Comparison of ENCODE assay signal across 8 mouse cellular contexts in the genomic region with DNA sequence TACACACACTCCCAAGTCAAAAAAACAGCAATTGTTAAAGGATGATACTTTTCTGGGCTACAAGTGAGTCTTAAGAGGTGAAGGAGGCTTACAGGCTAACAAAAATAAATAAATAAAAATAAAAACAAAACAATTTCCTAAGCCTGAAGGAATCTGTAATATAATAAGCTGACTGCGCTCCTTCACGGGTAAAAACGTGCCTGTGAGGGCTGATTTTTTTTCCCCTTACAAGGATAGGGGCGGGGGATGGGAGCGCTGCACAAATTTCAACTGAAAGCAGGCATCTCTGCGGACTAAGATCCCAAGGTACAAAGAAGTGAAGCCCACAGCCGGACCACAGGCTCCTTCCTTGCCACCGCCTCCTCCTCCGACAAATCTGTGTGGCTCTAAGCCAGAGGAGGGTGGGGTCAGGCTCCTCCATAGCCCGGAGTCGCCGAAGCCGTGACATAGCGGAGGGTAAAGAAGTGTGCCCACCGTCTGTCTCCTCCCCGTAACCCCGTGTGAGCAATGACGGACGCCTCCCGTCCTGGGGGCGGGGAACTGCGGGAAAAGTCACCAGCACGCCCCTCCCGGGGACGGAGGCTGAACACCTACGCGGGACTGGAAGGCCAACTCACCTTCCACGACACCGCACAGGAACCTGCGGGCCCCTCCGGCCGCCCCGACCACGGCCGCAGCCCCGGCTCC. TPM values are rescaled to one million over a fixed set of nuclear protein-coding genes. Genes with fewer than 3 reads are reported as not detected.
DNase-seq lines count a peak whose midpoint lies in the region; ATAC-seq and TF ChIP-seq lines count a peak whose summit lies in the region.

No protein-coding gene starts in this region.

- H3K4me2 ChIP-seq in embryonic facial prominence, embryonic 11.5 days (ENCODE audit: low read depth, low read length) = peak overlapping the region; percentile 56
- peak overlapping the region; percentile 62 for H3K4me2 ChIP-seq in limb, embryonic 11.5 days (ENCODE audit: low read depth, severe bottlenecking)
- peak overlapping the region; percentile 65 for H3K4me2 ChIP-seq in midbrain, embryonic 13.5 days (replicated peaks)

- peaks cover 7% of the 10 kb centered on the region for H3K79me2 ChIP-seq in heart, adult 2 months (replicated peaks; ENCODE audit: control insufficient read depth, insufficient read depth, low read length)

- H3K27ac ChIP-seq in embryonic facial prominence, embryonic 11.5 days (replicated peaks; ENCODE audit: low read depth, low read length) = peak overlapping the region; percentile 93
- peak overlapping the region; percentile 100 for H3K27ac ChIP-seq in heart, adult 2 months
- peak overlapping the region; percentile 94 for H3K27ac ChIP-seq in kidney, adult 2 months (ENCODE audit: insufficient read depth, low read depth, low read length)
- peak overlapping the region; percentile 94 for H3K27ac ChIP-seq in limb, embryonic 11.5 days (replicated peaks; ENCODE audit: low read depth, low read length)
- H3K27ac ChIP-seq in midbrain, embryonic 13.5 days = peak overlapping the region; percentile 98

- H3K4me3 ChIP-seq in embryonic facial prominence, embryonic 11.5 days (ENCODE audit: low read depth, low read length) = peak overlapping the region; percentile 69
- peak overlapping the region; percentile 92 for H3K4me3 ChIP-seq in heart, adult 2 months
- peak overlapping the region; percentile 81 for H3K4me3 ChIP-seq in kidney, adult 2 months (ENCODE audit: insufficient read depth, low read depth, low read length)
- peak overlapping the region; percentile 100 for H3K4me3 ChIP-seq in limb, embryonic 11.5 days (ENCODE audit: low read depth, low read length)
- H3K4me3 ChIP-seq in midbrain, embryonic 13.5 days (replicated peaks) = peak overlapping the region; percentile 100

- H3K9me3 ChIP-seq in embryonic facial prominence, embryonic 11.5 days (replicated peaks; ENCODE audit: control insufficient read depth, low read length) = no peaks in the 10 kb centered on the region
- no peaks in the 10 kb centered on the region for H3K9me3 ChIP-seq in limb, embryonic 11.5 days (ENCODE audit: control insufficient read depth, low read length)
- H3K9me3 ChIP-seq in midbrain, embryonic 13.5 days = no peaks in the 10 kb centered on the region

- peak; percentile 56 for ATAC-seq in embryonic facial prominence, embryonic 11.5 days (replicated peaks; ENCODE audit: insufficient number of reproducible peaks, low FRiP score, low TSS enrichment, low read depth)
- peak; percentile 54 for ATAC-seq in limb, embryonic 11.5 days (ENCODE audit: insufficient number of reproducible peaks, low FRiP score, low TSS enrichment, low read depth)
- peak; percentile 52 for ATAC-seq in midbrain, embryonic 13.5 days

- 0 out of 2 replicates have a peak, but pooled peaks cover 2% of the 10 kb centered on the region for H3K36me3 ChIP-seq in embryonic facial prominence, embryonic 11.5 days (replicated peaks; ENCODE audit: control insufficient read depth, insufficient read depth, low read depth, low read length)
- H3K36me3 ChIP-seq in heart, adult 2 months (ENCODE audit: control insufficient read depth, insufficient read depth, low read length) = peaks cover 24% of the 10 kb centered on the region
- H3K36me3 ChIP-seq in kidney, adult 2 months (ENCODE audit: control insufficient read depth, insufficient read depth, low read length) = peaks cover 2% of the 10 kb centered on the region
- H3K36me3 ChIP-seq in limb, embryonic 11.5 days (ENCODE audit: control insufficient read depth, insufficient read depth, low read length) = peaks cover 9% of the 10 kb centered on the region; the same call in 1 of the 2 replicates
- peaks cover 19% of the 10 kb centered on the region for H3K36me3 ChIP-seq in midbrain, embryonic 13.5 days

- H3K27me3 ChIP-seq in embryonic facial prominence, embryonic 11.5 days (ENCODE audit: control insufficient read depth, insufficient read depth, low read length) = no peaks in the 10 kb centered on the region
- H3K27me3 ChIP-seq in heart, adult 2 months (ENCODE audit: control insufficient read depth, insufficient read depth, low read length) = no peaks in the 10 kb centered on the region
- H3K27me3 ChIP-seq in kidney, adult 2 months (replicated peaks; ENCODE audit: control insufficient read depth, insufficient read depth, low read length) = no peaks in the 10 kb centered on the region
- H3K27me3 ChIP-seq in limb, embryonic 11.5 days (ENCODE audit: control insufficient read depth, insufficient read depth, low read length) = no peaks in the 10 kb centered on the region
- H3K27me3 ChIP-seq in midbrain, embryonic 13.5 days = no peaks in the 10 kb centered on the region

- DNase-seq in urinary bladder, adult 18-20 months (ENCODE audit: low spot score in 2 of 2) = peak; percentile 49 to 70
- no peak for DNase-seq in urinary bladder, postnatal 10 days (ENCODE audit: low spot score)
- DNase-seq in embryonic facial prominence, embryonic 11.5 days (ENCODE audit: low spot score) = peak; percentile 74
- peak; percentile 80 to 82 for DNase-seq in heart, adult 2 months
- peak; percentile 86 for DNase-seq in kidney, adult 2 months
- peak; percentile 80 for DNase-seq in limb, embryonic 11.5 days (ENCODE audit: low spot score)
- peak; percentile 52 to 55 for DNase-seq in spleen, adult 18-20 months

- no peaks in the 10 kb centered on the region for H3K4me1 ChIP-seq in embryonic facial prominence, embryonic 11.5 days (ENCODE audit: control insufficient read depth, insufficient read depth, low read length)
- H3K4me1 ChIP-seq in heart, adult 2 months (ENCODE audit: control insufficient read depth, insufficient read depth, low read length) = peaks cover 13% of the 10 kb centered on the region
- peaks cover 19% of the 10 kb centered on the region for H3K4me1 ChIP-seq in kidney, adult 2 months (ENCODE audit: control insufficient read depth, insufficient read depth, low read length)
- H3K4me1 ChIP-seq in limb, embryonic 11.5 days (ENCODE audit: control insufficient read depth, insufficient read depth, low read length) = peaks cover 4% of the 10 kb centered on the region; the same call in 1 of the 2 replicates
- peaks cover 48% of the 10 kb centered on the region for H3K4me1 ChIP-seq in midbrain, embryonic 13.5 days (replicated peaks)

- WGBS in embryonic facial prominence, embryonic 11.5 days = under 1% methylated on average over 32 of the region's 36 CpGs
- WGBS in heart, adult 2 months = under 1% methylated on average over 35 of the region's 36 CpGs
- WGBS in kidney, adult 2 months = under 1% methylated on average over 36 of the region's 36 CpGs
- under 1% methylated on average over 36 of the region's 36 CpGs for WGBS in limb, embryonic 11.5 days
- 1% methylated on average over 36 of the region's 36 CpGs for WGBS in midbrain, embryonic 13.5 days

- peak overlapping the region; percentile 93 for H3K9ac ChIP-seq in embryonic facial prominence, embryonic 11.5 days (replicated peaks; ENCODE audit: low read length)
- H3K9ac ChIP-seq in heart, adult 2 months (ENCODE audit: low read depth, low read length) = peak overlapping the region; percentile 92
- H3K9ac ChIP-seq in limb, embryonic 11.5 days (ENCODE audit: low read length) = peak overlapping the region; percentile 93
- peak overlapping the region; percentile 99 for H3K9ac ChIP-seq in midbrain, embryonic 13.5 days (replicated peaks)

- TF ChIP-seq EP300 in heart, adult 2 months (IDR thresholded peaks at IDR 0.05; ENCODE audit: insufficient read depth, low read depth, low read length) = no peak

- TF ChIP-seq CTCF in heart, adult 2 months (IDR thresholded peaks at IDR 0.05) = no peak
- TF ChIP-seq CTCF in kidney, adult 2 months (conservative IDR thresholded peaks at IDR 0.05; ENCODE audit: insufficient read depth, insufficient read length, low read depth, low read length) = no peak

- TF ChIP-seq POLR2A in heart, adult 2 months (IDR thresholded peaks at IDR 0.05; ENCODE audit: insufficient read depth, low read depth, low read length) = no peak
- TF ChIP-seq POLR2A in kidney, adult 2 months (IDR thresholded peaks at IDR 0.05; ENCODE audit: low read depth, low read length) = no peak

- intact Hi-C loops in heart, adult 2 months (cut with DNase I) = loop anchor here (2.0 kb wide), 1 partner anchor 34 kb away; a partner anchor contains a TSS

RNA-seq across cellular contexts. Expression of a gene that starts 1.2 kb away (rescaled TPM):
- polyA plus RNA-seq in embryonic facial prominence, embryonic 11.5 days (2014; fragmentation: Nextera tagmentation; extraction: Ambion mirVana) = 58.7 and 58.8 TPM in 2 replicates
- 10 to 100 TPM; 70.8 to 81.9 TPM for total RNA-seq in heart, adult 2 months (2021)
- 22.4 and 49.3 TPM in 2 replicates for polyA plus RNA-seq in heart, adult 2 months (2012; rRNA removed)
- polyA plus RNA-seq in kidney, adult 2 months (2012; rRNA removed) = 22.6 and 27.3 TPM in 2 replicates
- polyA plus RNA-seq in limb, embryonic 11.5 days (2014; fragmentation: Nextera tagmentation; extraction: Ambion mirVana) = 65.5 and 75.1 TPM in 2 replicates
- polyA plus RNA-seq in midbrain, embryonic 13.5 days (2015; fragmentation: Nextera tagmentation; extraction: Ambion mirVana) = 96.2 and 102 TPM in 2 replicates

RNA-seq across cellular contexts. Expression of a gene that starts 33.1 kb away (rescaled TPM):
- 15.2 and 17.2 TPM in 2 replicates for polyA plus RNA-seq in embryonic facial prominence, embryonic 11.5 days (2014; fragmentation: Nextera tagmentation; extraction: Ambion mirVana)
- 10 to 100 TPM; 15.6 to 15.7 TPM for total RNA-seq in heart, adult 2 months (2021)
- polyA plus RNA-seq in heart, adult 2 months (2012; rRNA removed) = 25.2 and 28.0 TPM in 2 replicates
- polyA plus RNA-seq in kidney, adult 2 months (2012; rRNA removed) = 36.9 and 42.3 TPM in 2 replicates
- polyA plus RNA-seq in limb, embryonic 11.5 days (2014; fragmentation: Nextera tagmentation; extraction: Ambion mirVana) = 15.9 and 19.5 TPM in 2 replicates
- 6.2 and 7.8 TPM in 2 replicates for polyA plus RNA-seq in midbrain, embryonic 13.5 days (2015; fragmentation: Nextera tagmentation; extraction: Ambion mirVana)

RNA-seq across cellular contexts. Expression of a gene that starts 33.4 kb away (rescaled TPM):
- 1.3 TPM in 2 replicates for polyA plus RNA-seq in embryonic facial prominence, embryonic 11.5 days (2014; fragmentation: Nextera tagmentation; extraction: Ambion mirVana)
- 100 to 1,000 TPM; 174 to 203 TPM for total RNA-seq in heart, adult 2 months (2021)
- 216 and 276 TPM in 2 replicates for polyA plus RNA-seq in heart, adult 2 months (2012; rRNA removed)
- 9.2 and 9.4 TPM in 2 replicates for polyA plus RNA-seq in kidney, adult 2 months (2012; rRNA removed)
- polyA plus RNA-seq in limb, embryonic 11.5 days (2014; fragmentation: Nextera tagmentation; extraction: Ambion mirVana) = 0.28 and 0.67 TPM in 2 replicates
- 2.8 and 3.0 TPM in 2 replicates for polyA plus RNA-seq in midbrain, embryonic 13.5 days (2015; fragmentation: Nextera tagmentation; extraction: Ambion mirVana)

RNA-seq across cellular contexts. Expression of a gene that starts 39.7 kb away (rescaled TPM):
- 17.7 and 20.5 TPM in 2 replicates for polyA plus RNA-seq in embryonic facial prominence, embryonic 11.5 days (2014; fragmentation: Nextera tagmentation; extraction: Ambion mirVana)
- total RNA-seq in heart, adult 2 months (2021) = not detected
- not detected in 2 replicates for polyA plus RNA-seq in heart, adult 2 months (2012; rRNA removed)
- polyA plus RNA-seq in kidney, adult 2 months (2012; rRNA removed) = not detected in 2 replicates
- polyA plus RNA-seq in limb, embryonic 11.5 days (2014; fragmentation: Nextera tagmentation; extraction: Ambion mirVana) = 42.8 and 46.1 TPM in 2 replicates
- polyA plus RNA-seq in midbrain, embryonic 13.5 days (2015; fragmentation: Nextera tagmentation; extraction: Ambion mirVana) = 2.1 and 2.8 TPM in 2 replicates

Comparison
In these comparisons a context has a peak if more than half of its experiments do, and no peak if none do; other contexts are left out.
1. RNA of a gene that starts 33.4 kb away (polyA plus RNA-seq): 216 to 276 TPM in heart, adult 2 months; 9.2 to 9.4 TPM in kidney, adult 2 months, 2.8 to 3.0 TPM in midbrain, embryonic 13.5 days, 1.3 TPM in embryonic facial prominence, embryonic 11.5 days and 0.28 to 0.67 TPM in limb, embryonic 11.5 days; every median in the first group is over 10 times any median in the second.
2. Peak in every context shown above with its lines, with median percentiles within 50 percentile points of each other: ATAC-seq, H3K27ac ChIP-seq, H3K4me2 ChIP-seq, H3K4me3 ChIP-seq and H3K9ac ChIP-seq.